Mouse (Mus musculus) MEL (cell line): ENCODE measurements around the gene Klk6. TPM values are rescaled to one million over a fixed set of nuclear protein-coding genes. Genes with fewer than 3 reads are reported as not detected.
A peak's percentile ranks its signal among the peaks of the same experiment; 100 is the strongest.

Source experiments
- DNase-seq: peaks from one replicate; pipeline ENCODE4 v3.0.0; 2011; ENCODE audit warnings: low read depth, low spot score
- H3K27ac ChIP-seq: 2 replicates; pipeline ENCODE4 v1.5.1; 2012; ENCODE audit warnings: low read depth, mild to moderate bottlenecking, control low read depth, low read length, moderate library complexity; ENCODE audit not compliant: control insufficient read depth
- H3K27me3 ChIP-seq, 2 experiments: fragments of 150-350 bp in 1 of 2; sonication (generic) in 1 of 2; 2 replicates each; pipeline ENCODE4 v1.6.1; 2012; ENCODE audit warnings: low read length in 2 of 2, mild to moderate bottlenecking in 2 of 2, improper control_type of control experiment in 1 of 2, moderate library complexity in 1 of 2; ENCODE audit not compliant: insufficient read depth in 2 of 2, control insufficient read depth in 1 of 2
- H3K36me3 ChIP-seq, 2 experiments: 2 replicates each; pipeline ENCODE4 v1.6.1; 2012 to 2014; ENCODE audit warnings: low read length in 2 of 2, improper control_type of control experiment in 1 of 2, inconsistent platforms in 1 of 2, mild to moderate bottlenecking in 1 of 2; ENCODE audit not compliant: insufficient read depth in 2 of 2, control insufficient read depth in 1 of 2
- H3K4me1 ChIP-seq, 2 experiments: fragments of 150-350 bp in 1 of 2; sonication (generic) in 1 of 2; 2 replicates each; pipeline ENCODE4 v1.6.1; 2012; ENCODE audit warnings: low read length in 2 of 2, improper control_type of control experiment in 1 of 2, mild to moderate bottlenecking in 1 of 2; ENCODE audit not compliant: insufficient read depth in 2 of 2, control insufficient read depth in 1 of 2
- H3K4me3 ChIP-seq, 2 experiments: fragments of 150-350 bp in 1 of 2; sonication (generic) in 1 of 2; 2 replicates each; pipeline ENCODE4 v1.5.1; 2012; ENCODE audit warnings: low read depth in 2 of 2, low read length in 2 of 2, mild to moderate bottlenecking in 2 of 2, moderate library complexity in 2 of 2, control low read depth in 1 of 2, improper control_type of control experiment in 1 of 2; ENCODE audit not compliant: control insufficient read depth in 1 of 2, insufficient read depth in 1 of 2
- H3K79me2 ChIP-seq: 2 replicates; pipeline ENCODE4 v1.6.1; 2012; ENCODE audit warnings: mild to moderate bottlenecking, low read length, moderate library complexity; ENCODE audit not compliant: control insufficient read depth, poor library complexity, insufficient read depth
- H3K9ac ChIP-seq: 2 replicates; pipeline ENCODE4 v1.6.1; 2012; ENCODE audit warnings: low read depth, mild to moderate bottlenecking, control low read depth, low read length, moderate library complexity; ENCODE audit not compliant: control insufficient read depth, poor library complexity, severe bottlenecking
- H3K9me3 ChIP-seq: fragments of 150-350 bp; sonication (generic); replicated peaks from 2 replicates; pipeline ENCODE4 v1.6.1; 2012; ENCODE audit warnings: mild to moderate bottlenecking, low read length, improper control_type of control experiment, moderate library complexity; ENCODE audit not compliant: insufficient read depth
- CHD2 ChIP-seq: IDR thresholded peaks from 2 replicates; pipeline ENCODE4 v1.6.1; 2011; ENCODE audit warnings: low read length, improper control_type of control experiment
- CTCF ChIP-seq, 3 experiments: IDR thresholded peaks in 2 of 3; conservative IDR thresholded peaks in 1 of 3; 2 replicates each; pipeline ENCODE4 v1.5.1; 2011 to 2012; ENCODE audit warnings: low read length in 3 of 3, low read depth in 2 of 3, mild to moderate bottlenecking in 2 of 3, improper control_type of control experiment in 1 of 3, inconsistent platforms in 1 of 3, mixed read lengths in 1 of 3, moderate library complexity in 1 of 3; ENCODE audit not compliant: control insufficient read depth in 1 of 3, insufficient read depth in 1 of 3, poor library complexity in 1 of 3, severe bottlenecking in 1 of 3
- EP300 ChIP-seq, 2 experiments: IDR thresholded peaks; 2 replicates each; pipeline ENCODE4 v1.6.1; 2011; ENCODE audit warnings: improper control_type of control experiment in 2 of 2, low read length in 2 of 2, low read depth in 1 of 2, mild to moderate bottlenecking in 1 of 2
- GATA1 ChIP-seq: IDR thresholded peaks from 2 replicates; pipeline ENCODE4 v1.6.1; 2011; ENCODE audit warnings: low read depth, low read length, improper control_type of control experiment
- MXI1 ChIP-seq: IDR thresholded peaks from 2 replicates; pipeline ENCODE4 v1.6.1; 2011; ENCODE audit warnings: mild to moderate bottlenecking, low read depth, low read length, improper control_type of control experiment
- MYB ChIP-seq: IDR thresholded peaks from 2 replicates; pipeline ENCODE4 v1.6.1; 2011; ENCODE audit warnings: mild to moderate bottlenecking, low read depth, low read length, improper control_type of control experiment
- MYC ChIP-seq: IDR thresholded peaks from 2 replicates; pipeline ENCODE4 v1.6.1; 2011; ENCODE audit warnings: low read depth, mild to moderate bottlenecking, low read length, improper control_type of control experiment, moderate library complexity
- POLR2AphosphoS2 ChIP-seq: IDR thresholded peaks from 2 replicates; pipeline ENCODE4 v1.6.1; 2011; ENCODE audit warnings: low read length, improper control_type of control experiment
- RAD21 ChIP-seq: IDR thresholded peaks from 2 replicates; pipeline ENCODE4 v1.6.1; 2011; ENCODE audit warnings: mild to moderate bottlenecking, low read depth, low read length, improper control_type of control experiment
- SIN3A ChIP-seq: IDR thresholded peaks from 2 replicates; pipeline ENCODE4 v1.6.1; 2012; ENCODE audit warnings: low read length, improper control_type of control experiment, inconsistent platforms
- SMC3 ChIP-seq: IDR thresholded peaks from 2 replicates; pipeline ENCODE4 v1.6.1; 2011; ENCODE audit warnings: low read depth, low read length, improper control_type of control experiment
- UBTF ChIP-seq: IDR thresholded peaks from 2 replicates; pipeline ENCODE4 v1.6.1; 2012; ENCODE audit warnings: low read depth, mild to moderate bottlenecking, inconsistent platforms, low read length, improper control_type of control experiment, moderate library complexity, borderline replicate concordance; ENCODE audit not compliant: insufficient read depth
- ZC3H11A ChIP-seq: IDR thresholded peaks from 2 replicates; pipeline ENCODE4 v1.6.1; 2012; ENCODE audit warnings: low read depth, mild to moderate bottlenecking, inconsistent platforms, low read length, improper control_type of control experiment
- polyA plus RNA-seq, 2 experiments: library from polyadenylated mRNA; stranded (reverse) in 1 of 2; unstranded in 1 of 2; fragments of >175 nt in 1 of 2; fragments of >200 nt in 1 of 2; gene quantifications; 2 replicates each; pipeline versions ENCODE4 v1.2.1 to v1.2.4; 2012; ENCODE audit warnings: low replicate concordance in 2 of 2, low read depth in 1 of 2; ENCODE audit not compliant: insufficient read length in 2 of 2, insufficient read depth in 1 of 2, missing spikeins in 1 of 2
- total RNA-seq: library from RNA; depleted of rRNA; stranded (reverse); fragments of 300-350 nt; gene quantifications from 2 replicates; pipeline ENCODE4 v1.2.3, GENCODE M21; 2012

Gene Klk6
- total and polyA plus RNA-seq, 3 experiments, result not detected

GRCm38 (mm10) chr7:43873237-43873636 is 48.9 kb downstream of the Klk6 start:
- Histone ChIP-seq H3K9ac (no peak overlapping the region), H3K27ac (no peak overlapping the region), H3K27me3 (no peaks in the 10 kb centered on the region), H3K79me2 (no peaks in the 10 kb centered on the region), H3K36me3 (no peaks in the 10 kb centered on the region), H3K4me1 (no peaks in the 10 kb centered on the region), H3K9me3 (no peaks in the 10 kb centered on the region), H3K4me3 (no peak overlapping the region)
- peak; percentile 26 for DNase-seq
- TF ChIP-seq MXI1 (no peak), ZC3H11A (peak; percentile 59), CHD2 (no peak), EP300 (IDR thresholded peaks at IDR 0.05; ENCODE audit: low read depth in 1 of 2, low read length in 2 of 2) (no peak), RAD21 (peak; percentile 79), SMC3 (peak; percentile 75), CTCF (IDR thresholded peaks at IDR 0.05 in 2 of 3, conservative IDR thresholded peaks at IDR 0.05 in 1 of 3; ENCODE audit: control insufficient read depth in 1 of 3, insufficient read depth in 1 of 3, low read depth in 2 of 3, low read length in 3 of 3, poor library complexity in 1 of 3, severe bottlenecking in 1 of 3) (peak; percentile 65 to 87 (median 82)), MYC (no peak)

- no peak for DNase-seq
- Histone ChIP-seq H3K27me3 (no peaks in the 10 kb centered on the region), H3K9me3 (no peaks in the 10 kb centered on the region), H3K27ac (no peak overlapping the region), H3K79me2 (no peaks in the 10 kb centered on the region), H3K4me3 (no peak overlapping the region), H3K9ac (no peak overlapping the region), H3K36me3 (no peaks in the 10 kb centered on the region), H3K4me1 (no peaks in the 10 kb centered on the region)
- TF ChIP-seq GATA1, result no peak
- no peak for TF ChIP-seq SIN3A
- no peak for TF ChIP-seq POLR2AphosphoS2
- no peak for TF ChIP-seq RAD21
- TF ChIP-seq EP300 (IDR thresholded peaks at IDR 0.05; ENCODE audit: low read depth in 1 of 2, low read length in 2 of 2), result no peak
- TF ChIP-seq UBTF, result no peak
- no peak for TF ChIP-seq CHD2
- no peak for TF ChIP-seq MYB
Observed at GRCm38 (mm10) chr7:43873674-43874073, 49.4 kb downstream of the Klk6 start.

GRCm38 (mm10) chr7:43874868-43875375 is 50.6 kb downstream of the Klk6 start:
- no peak for DNase-seq
- no peaks in the 10 kb centered on the region for H3K79me2 ChIP-seq
- no peaks in the 10 kb centered on the region for H3K4me1 ChIP-seq
- no peak overlapping the region for H3K4me3 ChIP-seq
- no peaks in the 10 kb centered on the region for H3K36me3 ChIP-seq
- H3K9me3 ChIP-seq, result no peaks in the 10 kb centered on the region
- TF ChIP-seq POLR2AphosphoS2, result no peak
- TF ChIP-seq, all 39 proteins: peak for 0
- no peaks in the 10 kb centered on the region for H3K27me3 ChIP-seq
- H3K9ac ChIP-seq, result no peak overlapping the region
- no peak overlapping the region for H3K27ac ChIP-seq
